Mouse (Mus musculus) cerebellum, adult (tissue): ENCODE data around the gene Ltk.

Experiments used
- ATAC-seq: cut with Nextera tagmentation; 2 replicates; pipeline ENCODE4 v1.9.2; 2017; ENCODE audit warnings: mild to moderate bottlenecking, moderate library complexity, mixed read lengths; ENCODE audit not compliant: insufficient number of reproducible peaks, low FRiP score, low TSS enrichment

The Ltk gene

DNA sequence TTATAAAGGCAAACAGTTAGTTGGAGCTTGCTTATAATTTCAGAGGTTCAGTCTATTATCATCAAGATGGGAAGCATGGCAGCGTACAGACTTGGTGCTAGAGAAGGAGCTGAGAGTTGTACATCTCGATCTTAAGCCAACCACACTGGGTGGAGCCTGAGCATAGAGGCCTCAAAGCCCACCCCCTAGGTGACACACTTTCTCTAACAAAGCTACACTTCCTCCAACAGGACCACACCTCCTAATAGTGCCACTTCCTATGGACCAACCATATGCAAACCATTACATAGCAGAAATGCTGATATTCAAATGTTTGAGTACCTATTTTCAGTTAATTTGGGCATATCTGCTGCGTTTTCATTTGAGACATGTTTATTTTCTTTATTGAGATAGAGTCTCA lies 50.2 kb downstream of the Ltk start:
- no peak for ATAC-seq

DNA sequence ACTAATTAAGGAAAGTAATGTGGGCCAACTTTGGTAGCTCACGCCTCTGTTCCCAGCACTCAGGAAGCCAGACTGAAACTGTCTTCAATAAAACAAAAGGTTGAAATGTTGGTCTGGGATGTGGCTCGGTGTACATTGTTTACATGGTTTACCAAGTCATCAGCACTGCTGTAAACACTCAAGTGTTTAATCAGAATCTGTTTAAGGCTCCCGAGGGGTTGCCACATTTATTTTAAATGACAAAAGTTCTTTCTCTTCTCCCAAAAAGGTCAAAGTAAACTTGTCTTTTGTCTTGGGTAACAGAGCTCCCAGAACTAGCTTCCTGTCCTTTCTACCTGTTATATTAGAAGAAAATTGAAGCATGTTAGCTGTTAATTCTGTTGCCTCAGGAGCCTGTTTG lies 52.6 kb downstream of the Ltk start:
- ATAC-seq: no peak

DNA sequence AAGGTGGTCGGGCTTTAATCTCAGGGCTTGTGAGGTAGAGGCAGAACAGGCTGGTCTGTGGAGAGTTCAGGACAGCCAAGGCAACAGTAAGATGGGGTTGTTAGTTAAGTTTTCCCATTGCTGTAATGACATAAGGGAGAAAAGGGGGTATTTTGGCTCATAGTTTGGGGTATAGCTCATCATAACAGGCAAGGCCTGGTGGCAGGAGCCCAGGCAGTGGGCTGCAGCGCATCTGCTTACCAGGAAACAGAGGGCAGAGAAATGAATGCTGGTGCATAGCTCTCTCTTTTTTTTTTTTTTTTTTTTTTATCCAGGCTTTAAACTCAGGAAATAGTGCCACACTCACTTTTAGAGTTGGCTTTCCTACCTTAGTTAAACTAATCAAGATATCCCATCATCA lies 57.1 kb downstream of the Ltk start:
- no peak for ATAC-seq
